Mouse (Mus musculus): Measurements from ENCODE around the gene Mast4.
"Not testable (repeated sequence)": the region's sequence is repeated elsewhere in the genome, so short reads cannot be mapped to it uniquely, and the experiment has no call there.

Mast4 gene

DNA sequence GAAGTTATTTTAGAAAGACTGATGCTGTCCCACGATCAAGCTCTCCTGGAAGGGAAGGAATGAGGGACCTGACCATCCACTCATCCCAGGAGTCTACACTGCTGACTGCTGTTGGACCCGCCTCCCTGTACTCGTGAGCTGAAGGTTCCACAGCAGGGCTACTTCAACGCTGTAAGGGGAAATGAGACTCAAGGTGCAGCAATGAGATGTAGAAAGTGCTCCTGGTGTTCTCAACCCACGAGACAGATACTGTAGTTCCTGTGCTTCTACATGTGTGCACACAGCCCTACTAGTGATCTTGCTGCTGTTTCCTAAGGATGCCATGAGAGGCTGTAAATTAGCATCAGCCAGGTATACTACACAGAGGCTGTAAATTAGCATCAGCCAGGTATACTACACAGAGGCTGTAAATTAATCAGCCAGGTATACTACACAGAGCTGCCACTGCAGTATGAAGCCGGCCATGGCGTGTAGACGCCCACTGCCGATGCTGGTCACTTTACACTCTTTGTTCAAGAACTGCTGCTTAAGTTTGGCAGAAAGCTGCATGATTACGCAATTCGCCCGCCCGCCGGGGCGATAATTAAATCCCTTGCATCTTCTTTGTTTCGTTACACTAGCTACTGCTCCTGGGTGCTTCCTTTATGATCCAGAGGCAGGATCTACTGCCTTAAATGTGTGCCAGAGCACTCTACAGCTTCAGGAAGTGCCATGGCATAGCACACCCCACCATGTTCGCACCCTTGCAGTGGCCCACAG, 587.3 kb downstream of the Mast4 start:
- no peak for DNase-seq (ENCODE audit: low read depth)

DNA sequence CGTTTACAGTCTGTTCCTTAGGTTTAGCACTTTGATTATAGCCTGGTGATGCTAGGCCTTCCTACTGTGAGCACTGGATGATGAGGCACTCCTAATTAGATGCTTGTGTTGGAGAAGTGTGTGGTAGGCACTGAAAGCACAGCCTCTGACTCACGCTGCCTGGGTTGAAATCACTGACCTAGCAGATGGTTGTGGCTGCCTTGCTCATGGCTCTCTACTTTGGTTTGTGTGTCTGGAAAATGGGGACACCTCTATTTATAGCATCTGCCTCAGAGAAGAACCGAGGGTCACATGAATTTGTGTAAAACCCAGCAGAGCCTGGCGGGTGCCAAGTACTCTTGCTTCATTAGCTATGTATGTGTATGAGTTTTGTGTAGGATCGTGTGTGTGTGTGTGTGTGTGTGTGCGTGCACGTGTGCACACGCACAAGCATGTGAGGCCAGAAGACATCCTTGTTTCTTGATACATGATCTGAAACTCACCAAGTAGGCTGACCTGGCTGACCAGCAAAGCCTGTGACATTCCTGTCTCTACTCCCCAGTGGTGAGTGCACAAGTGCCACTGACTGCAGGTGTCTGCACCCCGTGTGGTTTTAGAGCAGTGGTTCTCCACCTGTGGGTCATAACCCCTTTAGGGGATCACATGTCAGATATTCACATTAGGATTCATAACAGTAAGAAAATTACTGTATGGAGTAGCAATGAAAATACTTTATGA, 588.5 kb downstream of the Mast4 start:
- no peak for DNase-seq (ENCODE audit: low read depth)

DNA sequence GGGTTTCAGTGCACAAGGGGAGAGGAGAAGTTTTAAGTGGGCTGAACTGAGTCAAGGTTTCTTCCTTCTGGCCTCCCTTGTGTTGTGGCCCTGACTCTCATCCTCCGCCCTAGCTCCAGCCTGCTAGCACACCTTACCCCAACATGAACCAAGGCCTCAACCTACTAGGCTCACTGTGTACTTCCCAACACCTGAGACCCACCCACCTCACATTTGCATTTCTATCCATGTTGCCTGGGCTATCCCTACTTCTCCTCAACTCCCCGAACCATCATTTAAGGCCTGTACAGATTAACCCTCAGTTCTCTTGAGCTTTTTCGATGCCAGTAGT, 589.1 kb downstream of the Mast4 start:
- DNase-seq (ENCODE audit: low read depth), result no peak

- peak; percentile 63 for DNase-seq (ENCODE audit: low read depth)
Measured at GRCm38 (mm10) chr13:102744481-102745269, 589.6 kb downstream of the Mast4 start.

DNA sequence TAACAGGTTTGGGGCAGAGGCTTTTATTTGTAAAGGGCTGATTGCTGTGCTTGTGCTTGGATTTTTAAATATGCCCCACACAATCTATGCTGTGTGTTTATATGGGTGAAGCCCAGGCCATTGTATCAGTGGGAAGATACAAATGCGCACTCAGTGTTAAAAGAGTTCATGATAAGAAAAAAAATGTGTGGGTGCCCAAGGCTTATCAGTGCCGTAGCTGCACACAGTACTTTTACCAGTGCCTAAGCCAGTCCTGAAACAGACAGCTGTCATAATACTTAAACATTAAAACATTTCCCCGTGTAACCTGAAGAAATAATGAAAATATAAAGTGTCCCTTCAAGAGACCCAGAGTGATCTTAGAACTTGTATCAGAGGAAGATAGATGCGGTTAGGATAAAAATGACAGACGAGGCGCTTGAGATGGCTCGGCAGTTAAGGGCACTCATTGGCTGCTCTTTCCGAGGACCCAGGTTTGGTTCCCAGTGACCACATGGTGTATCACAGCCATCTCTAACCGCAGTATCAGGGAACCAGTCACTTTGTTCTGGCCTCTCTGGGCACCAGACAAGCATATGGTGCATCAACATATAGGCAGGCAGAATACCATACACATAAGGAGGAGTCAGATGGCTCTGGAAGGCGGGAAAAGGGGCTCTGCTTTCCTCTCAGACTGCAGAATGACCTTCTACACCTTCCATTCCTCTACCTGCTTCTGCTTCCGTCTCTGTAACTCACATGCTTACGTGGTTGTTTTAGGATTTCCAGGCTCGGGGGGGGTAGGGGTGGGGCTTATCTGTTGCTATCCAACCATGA, 594.4 kb downstream of the Mast4 start:
- DNase-seq (ENCODE audit: low read depth), result no peak

GRCm38 (mm10) chr13:102737811-102738210, 596.5 kb downstream of the Mast4 start:
- DNase-seq (ENCODE audit: low read depth), result no peak

DNA sequence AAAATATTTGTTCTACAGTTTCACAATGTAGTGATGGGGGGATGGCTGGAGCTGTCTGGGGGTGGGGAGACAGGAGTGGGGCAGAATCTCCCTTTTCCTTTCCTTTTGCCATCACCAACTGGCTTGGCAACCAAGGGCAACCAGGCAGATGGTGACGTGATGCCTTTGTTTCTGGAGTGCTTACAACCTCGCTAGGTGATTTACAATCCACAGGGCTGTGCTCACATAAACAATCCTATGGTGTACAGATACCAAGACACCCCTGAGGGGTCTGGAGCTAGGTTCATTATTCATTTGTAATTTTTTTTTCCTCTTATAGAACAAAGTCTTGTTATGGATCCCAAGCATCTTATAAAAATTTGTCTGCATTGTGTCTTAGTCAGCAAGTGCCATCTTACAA, 601.2 kb downstream of the Mast4 start:
- no peak for DNase-seq (ENCODE audit: low read depth)

DNA sequence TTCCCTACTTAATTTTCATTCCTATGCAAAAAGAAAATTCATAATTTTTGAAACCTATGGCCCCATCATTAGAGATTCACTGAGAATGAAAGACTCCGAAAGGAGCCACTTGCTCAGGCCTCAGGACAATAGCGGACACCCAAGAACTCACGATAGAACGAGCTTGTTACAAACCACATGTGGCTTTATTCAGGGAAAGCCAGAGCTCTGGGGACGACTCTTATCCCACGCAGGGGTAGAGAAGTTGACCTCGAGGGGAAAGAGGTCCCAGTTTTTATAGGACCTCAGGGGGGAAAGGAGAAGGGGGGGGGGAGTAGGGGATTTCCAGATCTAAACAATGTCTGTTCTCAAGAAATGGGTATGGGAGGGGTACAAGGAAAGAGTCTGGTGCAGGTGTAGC, 605.3 kb downstream of the Mast4 start:
- not testable (repeated sequence) for DNase-seq (ENCODE audit: low read depth)

GRCm38 (mm10) chr13:102728035-102728434, 606.3 kb downstream of the Mast4 start:
- no peak for DNase-seq (ENCODE audit: low read depth)

DNA sequence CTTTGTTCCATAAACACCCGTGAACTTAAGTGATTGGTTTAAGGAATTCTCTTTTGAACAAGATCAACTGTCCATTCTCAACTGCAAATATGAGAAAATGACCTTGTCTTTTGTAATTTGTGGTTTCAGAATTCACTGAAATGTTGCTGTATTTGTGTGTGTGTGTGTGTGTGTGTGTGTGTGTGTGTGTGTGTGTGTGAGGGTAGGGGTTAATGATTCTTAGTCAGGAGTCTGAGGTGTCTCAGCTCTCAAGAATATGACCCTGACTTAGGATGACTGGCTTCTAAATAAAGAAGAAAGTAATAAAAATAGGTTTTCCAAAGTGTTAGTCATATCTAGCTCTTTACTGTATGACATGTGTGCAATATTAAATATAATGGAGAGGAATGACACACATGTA, 607.4 kb downstream of the Mast4 start:
- no peak for DNase-seq (ENCODE audit: low read depth)

DNA sequence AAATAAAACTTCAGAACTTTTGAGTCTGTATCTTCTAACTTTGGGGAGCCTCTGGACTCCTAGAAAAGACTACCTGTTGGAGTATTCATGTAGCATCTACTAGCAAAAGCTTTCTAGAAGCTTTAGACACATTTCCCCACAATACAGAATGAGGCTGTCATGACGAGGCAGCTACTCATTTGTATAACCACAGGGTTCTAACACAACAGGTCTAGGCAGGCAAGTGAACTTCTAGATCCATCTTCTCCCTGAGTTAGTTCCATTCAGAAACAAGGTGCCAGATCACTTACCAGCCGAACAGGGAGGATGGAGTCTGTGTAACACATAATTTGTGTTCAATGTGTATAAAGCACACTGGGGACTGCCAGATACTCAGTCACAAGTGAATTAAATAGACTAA, 608.4 kb downstream of the Mast4 start:
- DNase-seq (ENCODE audit: low read depth), result no peak

DNA sequence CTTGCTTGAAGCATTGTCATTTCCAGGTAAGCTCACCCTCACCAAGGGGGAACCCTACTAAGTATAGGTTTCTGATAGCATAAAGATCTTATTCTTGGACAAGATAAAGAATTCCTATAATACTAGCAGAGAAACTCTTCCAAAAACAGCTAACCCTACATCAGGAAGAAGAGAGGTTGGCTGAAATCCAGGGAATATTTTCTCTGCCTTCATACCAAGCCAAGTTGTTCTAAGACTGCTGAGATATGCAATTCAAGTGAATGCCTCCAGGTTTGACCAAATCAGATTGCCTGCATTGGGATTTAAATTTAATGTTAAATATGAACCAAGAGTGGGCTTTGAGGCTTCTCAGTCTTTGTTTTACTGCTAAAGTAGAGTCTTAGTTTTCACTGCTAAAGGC, 608.9 kb downstream of the Mast4 start:
- no peak for DNase-seq (ENCODE audit: low read depth)

- no peak for DNase-seq (ENCODE audit: low read depth)
Measured at GRCm38 (mm10) chr13:102716973-102717372, 617.3 kb downstream of the Mast4 start.

DNA sequence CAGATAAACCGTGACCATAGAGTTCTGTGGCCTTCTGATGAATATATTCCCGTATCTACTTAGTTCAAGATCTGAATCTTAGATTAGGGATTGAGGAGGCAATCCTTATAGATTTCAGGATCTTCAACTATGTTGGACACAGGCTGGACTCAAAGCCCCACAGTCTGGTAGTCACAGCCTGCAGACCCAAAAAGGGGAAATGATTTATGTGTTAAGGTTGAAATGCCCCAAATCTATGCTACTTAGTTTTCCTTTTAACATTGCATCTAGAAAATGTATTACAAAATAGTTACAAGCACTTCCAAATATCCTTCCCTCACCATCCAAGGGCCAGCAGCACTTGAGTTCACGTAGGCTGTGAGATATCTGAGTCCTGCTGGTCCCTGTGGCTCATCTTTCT, 633.6 kb downstream of the Mast4 start:
- no peak for DNase-seq (ENCODE audit: low read depth)

GRCm38 (mm10) chr13:102700176-102700575, 634.1 kb downstream of the Mast4 start:
- no peak for DNase-seq (ENCODE audit: low read depth)

DNA sequence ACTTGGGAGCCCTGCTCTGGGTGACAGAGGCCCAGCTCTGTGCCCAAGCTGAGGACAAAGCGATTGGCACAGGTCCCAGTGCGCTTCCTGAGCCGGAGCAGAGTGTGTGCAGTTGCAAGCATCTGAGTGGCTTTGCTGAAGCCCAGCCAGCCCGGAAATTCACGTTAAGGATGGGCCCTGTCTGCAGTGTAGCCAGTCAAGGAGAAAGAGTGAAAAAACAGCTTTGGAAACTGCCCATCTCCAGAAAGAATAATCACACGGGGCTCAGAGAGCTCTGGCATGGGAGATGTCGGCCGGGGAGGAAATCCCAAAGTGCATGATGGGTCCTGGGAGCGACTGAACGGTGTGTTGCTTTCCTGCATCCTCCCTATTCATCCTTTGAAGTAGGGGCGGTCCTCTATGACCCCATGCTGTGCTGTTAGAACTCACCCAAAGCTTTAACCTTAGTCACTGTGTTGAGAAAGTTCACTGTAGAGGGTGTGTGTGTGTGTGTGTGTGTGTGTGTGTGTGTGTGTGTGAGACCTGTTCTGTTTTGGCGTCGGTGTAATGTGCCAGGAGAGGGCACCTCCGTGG, 635.5 kb downstream of the Mast4 start:
- DNase-seq (ENCODE audit: low read depth), result no peak

- no peak for DNase-seq (ENCODE audit: low read depth)
Measured at GRCm38 (mm10) chr13:102698335-102698734, 636.0 kb downstream of the Mast4 start.

GRCm38 (mm10) chr13:102695121-102695905, 639.0 kb downstream of the Mast4 start:
- no peak for DNase-seq (ENCODE audit: low read depth)

GRCm38 (mm10) chr13:102694154-102694553, 640.1 kb downstream of the Mast4 start:
- DNase-seq (ENCODE audit: low read depth), result no peak

GRCm38 (mm10) chr13:102693341-102693801, 640.9 kb downstream of the Mast4 start, which contains the start of gene Cd180:
TSS of gene Cd180 (plus strand) at chr13:102693558.
- no peak for DNase-seq (ENCODE audit: low read depth)
